Mouse (Mus musculus) midbrain, postnatal 0 days (tissue): ENCODE data around the gene Camkk2. TPM values are rescaled to one million over a fixed set of nuclear protein-coding genes. Genes with fewer than 3 reads are reported as not detected.

Experiments used
- ATAC-seq: fragments of 200-750 bp; cut with Nextera tagmentation; 2 replicates; pipeline ENCODE4 v1.8.0; 2017; ENCODE audit warnings: moderate number of reproducible peaks, mild to moderate bottlenecking, moderate TSS enrichment, moderate library complexity; ENCODE audit not compliant: low FRiP score
- DNase-seq: peaks from one replicate; pipeline ENCODE4 v3.0.0-alpha.2; 2015; ENCODE audit warnings: low spot score
- H3K27ac ChIP-seq: fragments of 300-500 bp; sonication (generic); 2 replicates; pipeline ENCODE4 v1.5.1; 2014; ENCODE audit warnings: low read depth, mild to moderate bottlenecking, low read length, mixed read lengths
- H3K27me3 ChIP-seq: fragments of 300-500 bp; sonication (generic); 2 replicates; pipeline ENCODE4 v1.6.1; 2014; ENCODE audit warnings: low read length, control low read depth, mixed read lengths; ENCODE audit not compliant: insufficient read depth
- H3K36me3 ChIP-seq: fragments of 300-500 bp; sonication (generic); 2 replicates; pipeline ENCODE4 v1.6.1; 2014; ENCODE audit warnings: low read length, control low read depth, mixed read lengths; ENCODE audit not compliant: insufficient read depth
- H3K4me1 ChIP-seq: fragments of 300-500 bp; sonication (generic); 2 replicates; pipeline ENCODE4 v1.6.1; 2014; ENCODE audit warnings: mild to moderate bottlenecking, control low read depth, antibody characterized with exemption, low read length, mixed read lengths; ENCODE audit not compliant: insufficient read depth
- H3K4me2 ChIP-seq: fragments of 300-500 bp; sonication (generic); 2 replicates; pipeline ENCODE4 v1.6.1; 2014; ENCODE audit warnings: low read depth, mild to moderate bottlenecking, low read length, mixed read lengths; ENCODE audit not compliant: poor library complexity, severe bottlenecking
- H3K4me3 ChIP-seq: fragments of 300-500 bp; sonication (generic); 2 replicates; pipeline ENCODE4 v1.5.1; 2014; ENCODE audit warnings: low read depth, mild to moderate bottlenecking, low read length, moderate library complexity
- H3K9ac ChIP-seq: fragments of 300-500 bp; sonication (generic); replicated peaks from 2 replicates; pipeline ENCODE4 v1.6.1; 2014; ENCODE audit warnings: mild to moderate bottlenecking, low read length, moderate library complexity, mixed read lengths; ENCODE audit not compliant: poor library complexity, severe bottlenecking
- H3K9me3 ChIP-seq: fragments of 300-500 bp; sonication (generic); 2 replicates; pipeline ENCODE4 v1.6.1; 2016; ENCODE audit warnings: low read length, control low read depth
- CTCF ChIP-seq: IDR thresholded peaks from 2 replicates; pipeline ENCODE4 v1.5.1; 2016; ENCODE audit warnings: antibody characterized with exemption, mild to moderate bottlenecking
- WGBS: fragments of 180-500 bp; shearing (Covaris S2); extraction: QIAGEN DNeasy Blood & Tissue Kit; methylation state at CpG from one replicate; pipeline ENCODE4 v1.1.7; 2014; 5-methylcytosine and 5-hydroxymethylcytosine counted together
- polyA plus RNA-seq: library from polyadenylated mRNA; unstranded; fragments of >200 nt; fragmentation: Nextera tagmentation; extraction: Ambion mirVana; gene quantifications from 2 replicates; pipeline ENCODE4 v1.2.1, GENCODE M21; 2015
- total RNA-seq: library from RNA; depleted of rRNA; stranded (reverse); fragments of >200 nt; gene quantifications from 2 replicates; pipeline ENCODE4 v1.2.3, GENCODE M21; 2014

The Camkk2 gene
- total and polyA plus RNA-seq, 2 experiments from 2014 or later, result 66.8 to 70.5 TPM

GRCm38 (mm10) chr5:122820777-122821523, 41.7 kb upstream of the Camkk2 start, which contains the start of gene Anapc5:
TSS of gene Anapc5 (minus strand) at chr5:122821339.
- ATAC-seq (peak; percentile 100), DNase-seq (peak; percentile 99)
- no peak for TF ChIP-seq CTCF
- Histone ChIP-seq H3K27me3 (no peaks in the 10 kb centered on the region), H3K4me3 (peak within 1 kb of the TSS; percentile 80), H3K4me1 (no peaks in the 10 kb centered on the region), H3K36me3 (peaks cover 23% of the 10 kb centered on the region), H3K27ac (peak within 1 kb of the TSS; percentile 96), H3K9me3 (no peaks in the 10 kb centered on the region), H3K9ac (peak within 1 kb of the TSS; percentile 86), H3K4me2 (peak within 1 kb of the TSS; percentile 51)
- WGBS, result under 1% methylated on average over 55 of the region's 55 CpGs

GRCm38 (mm10) chr5:122812699-122813098, 33.5 kb upstream of the Camkk2 start:
- H3K4me1 ChIP-seq, result no peaks in the 10 kb centered on the region
- no peak overlapping the region for H3K27ac ChIP-seq
- peaks cover 55% of the 10 kb centered on the region for H3K36me3 ChIP-seq
- H3K4me3 ChIP-seq, result no peak overlapping the region
- ATAC-seq, result no peak
- H3K27me3 ChIP-seq, result no peaks in the 10 kb centered on the region
- H3K9ac ChIP-seq, result no peak overlapping the region
- H3K4me2 ChIP-seq, result no peak overlapping the region
- TF ChIP-seq CTCF, result no peak
- no peaks in the 10 kb centered on the region for H3K9me3 ChIP-seq
- no peak for DNase-seq
- 82% methylated on average over 3 of the region's 3 CpGs for WGBS

- H3K27ac ChIP-seq, result no peak overlapping the region
- peaks cover 55% of the 10 kb centered on the region for H3K36me3 ChIP-seq
- H3K4me1 ChIP-seq, result no peaks in the 10 kb centered on the region
- H3K27me3 ChIP-seq, result no peaks in the 10 kb centered on the region
- peak; percentile 82 for DNase-seq
- H3K9ac ChIP-seq, result no peak overlapping the region
- H3K4me3 ChIP-seq, result no peak overlapping the region
- ATAC-seq, result no peak
- H3K4me2 ChIP-seq, result no peak overlapping the region
- WGBS, result 91% methylated on average over 9 of the region's 9 CpGs
- TF ChIP-seq CTCF, result peak; percentile 76
- H3K9me3 ChIP-seq, result no peaks in the 10 kb centered on the region
Observed at GRCm38 (mm10) chr5:122811364-122812079, 32.3 kb upstream of the Camkk2 start.

GRCm38 (mm10) chr5:122805503-122805902, 26.3 kb upstream of the Camkk2 start:
- no peak overlapping the region for H3K9ac ChIP-seq
- H3K4me3 ChIP-seq, result no peak overlapping the region
- 74% methylated on average over 3 of the region's 3 CpGs for WGBS
- peaks cover 61% of the 10 kb centered on the region for H3K36me3 ChIP-seq
- H3K9me3 ChIP-seq, result no peaks in the 10 kb centered on the region
- H3K27me3 ChIP-seq, result no peaks in the 10 kb centered on the region
- no peaks in the 10 kb centered on the region for H3K4me1 ChIP-seq
- peak; percentile 29 for DNase-seq
- TF ChIP-seq CTCF, result peak; percentile 60
- ATAC-seq, result no peak
- no peak overlapping the region for H3K4me2 ChIP-seq
- H3K27ac ChIP-seq, result no peak overlapping the region

GRCm38 (mm10) chr5:122802706-122803105, 23.5 kb upstream of the Camkk2 start:
- WGBS, result 79% methylated on average over 9 of the region's 9 CpGs
- TF ChIP-seq CTCF, result no peak
- H3K27ac ChIP-seq, result no peak overlapping the region
- no peaks in the 10 kb centered on the region for H3K4me1 ChIP-seq
- no peaks in the 10 kb centered on the region for H3K9me3 ChIP-seq
- peaks cover 77% of the 10 kb centered on the region for H3K36me3 ChIP-seq
- no peaks in the 10 kb centered on the region for H3K27me3 ChIP-seq
- DNase-seq (no peak), ATAC-seq (no peak)
- H3K4me3 ChIP-seq, result no peak overlapping the region
- H3K4me2 ChIP-seq, result no peak overlapping the region
- no peak overlapping the region for H3K9ac ChIP-seq

- peaks cover 73% of the 10 kb centered on the region for H3K36me3 ChIP-seq
- H3K4me2 ChIP-seq, result no peak overlapping the region
- H3K9ac ChIP-seq, result no peak overlapping the region
- no peaks in the 10 kb centered on the region for H3K27me3 ChIP-seq
- no peak for DNase-seq
- no peaks in the 10 kb centered on the region for H3K4me1 ChIP-seq
- no peaks in the 10 kb centered on the region for H3K9me3 ChIP-seq
- H3K27ac ChIP-seq, result no peak overlapping the region
- 94% methylated on average over 8 of the region's 8 CpGs for WGBS
- no peak overlapping the region for H3K4me3 ChIP-seq
- ATAC-seq, result no peak
- no peak for TF ChIP-seq CTCF
Observed at GRCm38 (mm10) chr5:122801684-122802083, 22.5 kb upstream of the Camkk2 start.
